Mouse (Mus musculus) layer of hippocampus, adult 18-20 months (tissue): ENCODE measurements at regions not wholly inside any gene's neighbourhood (a gene's known extent, or its start where the extent isn't known, plus 50 kb on each side); places are given as distances from the start of the nearest gene placed in this dataset.
A peak's percentile ranks its signal among the peaks of the same experiment; 100 is the strongest.

ENCODE experiments used
- DNase-seq, 2 experiments: peaks; one replicate each; pipeline ENCODE4 v3.0.0; 2022; ENCODE audit warnings: low spot score in 2 of 2

- peak in 1 of 2 experiments; percentile 32 for DNase-seq
These were observed 312.8 kb upstream of the Thrb start for GRCm38 (mm10) chr14:17347286-17347685.

- no peak for DNase-seq
These were observed 307.6 kb upstream of the Thrb start for GRCm38 (mm10) chr14:17352324-17353037.

GRCm38 (mm10) chr14:17361910-17362309 is 298.2 kb upstream of the Thrb start:
- no peak for DNase-seq

GRCm38 (mm10) chr14:17402751-17403479 is 257.1 kb upstream of the Thrb start:
- peak; percentile 9 to 59 for DNase-seq

GRCm38 (mm10) chr14:17405551-17406336 is 254.3 kb upstream of the Thrb start:
- peak in 1 of 2 experiments; percentile 66 for DNase-seq

- no peak for DNase-seq
These were observed 253.2 kb upstream of the Thrb start for GRCm38 (mm10) chr14:17406879-17407278.

GRCm38 (mm10) chr14:17408343-17408742 is 251.7 kb upstream of the Thrb start:
- no peak for DNase-seq

GRCm38 (mm10) chr14:17408813-17409212 is 251.2 kb upstream of the Thrb start:
- no peak for DNase-seq

- no peak for DNase-seq
These were observed 250.6 kb upstream of the Thrb start for GRCm38 (mm10) chr14:17409497-17409896.

- no peak for DNase-seq
These were observed 249.3 kb upstream of the Thrb start for GRCm38 (mm10) chr14:17410752-17411151.

- DNase-seq, result no peak
These were observed 248.8 kb upstream of the Thrb start for GRCm38 (mm10) chr14:17411299-17411698.

- DNase-seq, result no peak
These were observed 245.7 kb upstream of the Thrb start for GRCm38 (mm10) chr14:17414246-17414888.

GRCm38 (mm10) chr14:17427751-17428150 is 232.3 kb upstream of the Thrb start:
- DNase-seq, result no peak

- no peak for DNase-seq
These were observed 230.9 kb upstream of the Thrb start for GRCm38 (mm10) chr14:17429157-17429556.

GRCm38 (mm10) chr14:17433346-17433745 is 226.7 kb upstream of the Thrb start:
- DNase-seq, result peak in 1 of 2 experiments; percentile 16

GRCm38 (mm10) chr14:17457946-17458345 is 202.1 kb upstream of the Thrb start:
- no peak for DNase-seq

- DNase-seq, result no peak
These were observed 181.1 kb upstream of the Thrb start for GRCm38 (mm10) chr14:17478963-17479362.

GRCm38 (mm10) chr14:17484866-17485265 is 175.2 kb upstream of the Thrb start:
- no peak for DNase-seq

GRCm38 (mm10) chr14:17513756-17514155 is 146.3 kb upstream of the Thrb start:
- no peak for DNase-seq

GRCm38 (mm10) chr14:17522696-17523095 is 137.4 kb upstream of the Thrb start:
- DNase-seq, result no peak

- DNase-seq, result no peak
These were observed 136.1 kb upstream of the Thrb start for GRCm38 (mm10) chr14:17523916-17524315.
